Mouse (Mus musculus) CH12.LX (cell line): Measurements from ENCODE around the gene Nfx1. TPM values are rescaled to one million over a fixed set of nuclear protein-coding genes. Genes with fewer than 3 reads are reported as not detected.

Experiments used
- DNase-seq: peaks from one replicate; pipeline ENCODE4 v3.0.0-alpha.2; 2013; ENCODE audit errors: extremely low read depth
- H3K27ac ChIP-seq: 2 replicates; pipeline ENCODE4 v1.5.1; 2012; ENCODE audit warnings: low read depth, mild to moderate bottlenecking, control low read depth, moderate library complexity; ENCODE audit not compliant: insufficient read depth
- H3K27me3 ChIP-seq: replicated peaks from 2 replicates; pipeline ENCODE3; 2012; ENCODE audit warnings: inconsistent platforms
- H3K36me3 ChIP-seq, 2 experiments: replicated peaks in 1 of 2; 2 replicates each; pipeline versions ENCODE3 to v1.6.1; 2012; ENCODE audit warnings: inconsistent platforms in 1 of 2, low read length in 1 of 2, mild to moderate bottlenecking in 1 of 2, mixed read lengths in 1 of 2, moderate library complexity in 1 of 2; ENCODE audit not compliant: control insufficient read depth in 1 of 2, insufficient read depth in 1 of 2
- H3K4me1 ChIP-seq, 2 experiments: 2 replicates each; pipeline ENCODE4 v1.6.1; 2012; ENCODE audit warnings: inconsistent platforms in 1 of 2, moderate library complexity in 1 of 2; ENCODE audit not compliant: insufficient read depth in 2 of 2, control insufficient read depth in 1 of 2
- H3K4me2 ChIP-seq: 2 replicates; pipeline ENCODE4 v1.6.1; 2012; ENCODE audit warnings: low read depth, mild to moderate bottlenecking, control low read depth; ENCODE audit not compliant: poor library complexity, insufficient read depth, severe bottlenecking
- H3K4me3 ChIP-seq, 3 experiments: fragments of 150-350 bp in 1 of 3; sonication (generic) in 1 of 3; replicated peaks in 1 of 3; 2 replicates each; pipeline versions ENCODE3 to v1.5.1; 2011 to 2012; ENCODE audit warnings: low read depth in 2 of 3, low read length in 2 of 3, mild to moderate bottlenecking in 2 of 3, moderate library complexity in 2 of 3, control low read depth in 1 of 3, improper control_type of control experiment in 1 of 3, inconsistent platforms in 1 of 3, mixed read lengths in 1 of 3; ENCODE audit not compliant: poor library complexity in 1 of 3
- H3K79me2 ChIP-seq: replicated peaks from 2 replicates; pipeline ENCODE4 v1.6.1; 2012; ENCODE audit warnings: mild to moderate bottlenecking, moderate library complexity; ENCODE audit not compliant: control insufficient read depth, poor library complexity, insufficient read depth, severe bottlenecking; ENCODE audit errors: extremely low read depth
- H3K9ac ChIP-seq: 2 replicates; pipeline ENCODE4 v1.6.1; 2012; ENCODE audit warnings: low read depth, mild to moderate bottlenecking, control low read depth, moderate library complexity; ENCODE audit not compliant: insufficient read depth
- H3K9me3 ChIP-seq: replicated peaks from 2 replicates; pipeline ENCODE3; 2012; ENCODE audit warnings: low read length, inconsistent platforms, mixed read lengths
- CHD1 ChIP-seq: IDR thresholded peaks from 2 replicates; pipeline ENCODE4 v1.6.1; 2012; ENCODE audit warnings: low read depth, low read length, improper control_type of control experiment, inconsistent platforms
- CHD2 ChIP-seq: IDR thresholded peaks from 2 replicates; pipeline ENCODE4 v1.6.1; 2011; ENCODE audit warnings: low read length, improper control_type of control experiment
- CTCF ChIP-seq, 2 experiments: IDR thresholded peaks in 1 of 2; conservative IDR thresholded peaks in 1 of 2; 2 replicates each; pipeline ENCODE4 v1.5.1; 2011 to 2012; ENCODE audit warnings: low read depth in 2 of 2, low read length in 2 of 2, improper control_type of control experiment in 1 of 2, inconsistent platforms in 1 of 2, mild to moderate bottlenecking in 1 of 2, moderate library complexity in 1 of 2
- ELF1 ChIP-seq: IDR thresholded peaks from 2 replicates; pipeline ENCODE4 v1.6.1; 2014; ENCODE audit warnings: low read depth, mild to moderate bottlenecking, inconsistent platforms, low read length, improper control_type of control experiment
- EP300 ChIP-seq: IDR thresholded peaks from 2 replicates; pipeline ENCODE4 v1.6.1; 2011; ENCODE audit warnings: low read length, improper control_type of control experiment
- ETS1 ChIP-seq: conservative IDR thresholded peaks from 2 replicates; pipeline ENCODE4 v1.6.1; 2012; ENCODE audit warnings: low read depth, mild to moderate bottlenecking, inconsistent platforms, low read length, improper control_type of control experiment, moderate library complexity
- GABPA ChIP-seq: IDR thresholded peaks from 2 replicates; pipeline ENCODE4 v1.6.1; 2012; ENCODE audit warnings: low read depth, low read length, improper control_type of control experiment, inconsistent platforms; ENCODE audit not compliant: insufficient replicate concordance
- HCFC1 ChIP-seq: IDR thresholded peaks from 2 replicates; pipeline ENCODE4 v1.6.1; 2012; ENCODE audit warnings: low read depth, mild to moderate bottlenecking, inconsistent platforms, low read length, improper control_type of control experiment
- IRF4 ChIP-seq: IDR thresholded peaks from 2 replicates; pipeline ENCODE4 v1.6.1; 2014; ENCODE audit warnings: low read depth, mild to moderate bottlenecking, inconsistent platforms, low read length, improper control_type of control experiment
- JUND ChIP-seq: conservative IDR thresholded peaks from 2 replicates; pipeline ENCODE4 v1.6.1; 2011; ENCODE audit warnings: low read depth, low read length, improper control_type of control experiment
- KAT2A ChIP-seq: IDR thresholded peaks from 2 replicates; pipeline ENCODE4 v1.6.1; 2012; ENCODE audit warnings: low read length, improper control_type of control experiment, inconsistent platforms; ENCODE audit not compliant: insufficient replicate concordance
- MAX ChIP-seq: IDR thresholded peaks from 2 replicates; pipeline ENCODE4 v1.6.1; 2011; ENCODE audit warnings: low read length, improper control_type of control experiment
- MAZ ChIP-seq: IDR thresholded peaks from 2 replicates; pipeline ENCODE4 v1.6.1; 2012; ENCODE audit warnings: low read depth, mild to moderate bottlenecking, inconsistent platforms, low read length, improper control_type of control experiment, moderate library complexity
- MEF2A ChIP-seq: IDR thresholded peaks from 2 replicates; pipeline ENCODE4 v1.6.1; 2014; ENCODE audit warnings: low read depth, mild to moderate bottlenecking, inconsistent platforms, low read length, improper control_type of control experiment, borderline replicate concordance
- NELFE ChIP-seq: IDR thresholded peaks from 2 replicates; pipeline ENCODE4 v1.6.1; 2011; ENCODE audit warnings: low read depth, low read length, improper control_type of control experiment
- POLR2A ChIP-seq: IDR thresholded peaks from 2 replicates; pipeline ENCODE4 v1.6.1; 2011; ENCODE audit warnings: low read depth, mild to moderate bottlenecking, improper control_type of control experiment, low read length
- POLR2AphosphoS2 ChIP-seq: IDR thresholded peaks from 2 replicates; pipeline ENCODE4 v1.6.1; 2011; ENCODE audit warnings: low read depth, low read length, improper control_type of control experiment
- RAD21 ChIP-seq: IDR thresholded peaks from 2 replicates; pipeline ENCODE4 v1.6.1; 2011; ENCODE audit warnings: low read depth, mild to moderate bottlenecking, low read length, improper control_type of control experiment, moderate library complexity
- RCOR1 ChIP-seq: conservative IDR thresholded peaks from 2 replicates; pipeline ENCODE4 v1.6.1; 2012; ENCODE audit warnings: low read depth, mild to moderate bottlenecking, inconsistent platforms, low read length, improper control_type of control experiment
- SIN3A ChIP-seq: IDR thresholded peaks from 2 replicates; pipeline ENCODE4 v1.6.1; 2012; ENCODE audit warnings: low read length, improper control_type of control experiment, inconsistent platforms
- TBP ChIP-seq: conservative IDR thresholded peaks from 2 replicates; pipeline ENCODE4 v1.6.1; 2011; ENCODE audit warnings: low read depth, low read length, improper control_type of control experiment
- UBTF ChIP-seq: IDR thresholded peaks from 2 replicates; pipeline ENCODE4 v1.6.1; 2012; ENCODE audit warnings: low read depth, mild to moderate bottlenecking, inconsistent platforms, low read length, improper control_type of control experiment, moderate library complexity
- USF2 ChIP-seq: conservative IDR thresholded peaks from 2 replicates; pipeline ENCODE4 v1.6.1; 2011; ENCODE audit warnings: low read depth, low read length, improper control_type of control experiment
- ZC3H11A ChIP-seq: IDR thresholded peaks from 2 replicates; pipeline ENCODE4 v1.6.1; 2012; ENCODE audit warnings: low read depth, mild to moderate bottlenecking, inconsistent platforms, low read length, improper control_type of control experiment
- ZKSCAN1 ChIP-seq: IDR thresholded peaks from 2 replicates; pipeline ENCODE4 v1.6.1; 2012; ENCODE audit warnings: low read depth, inconsistent platforms, low read length, improper control_type of control experiment, borderline replicate concordance
- ZNF384 ChIP-seq: IDR thresholded peaks from 2 replicates; pipeline ENCODE4 v1.6.1; 2012; ENCODE audit warnings: low read depth, low read length, improper control_type of control experiment, inconsistent platforms
- dilution Hi-C: fragments of 300-500 bp; cut with MboI; formaldehyde crosslinking; loops from 2 replicates; pipeline ENCODE4 v1.14.3; 2020; ENCODE audit warnings: low sequenced_read_pairs; ENCODE audit not compliant: extremely low pct_unique_long_range_greater_than_20kb, extremely low pct_ligation_motif_present
- in situ Hi-C: fragments of 300-500 bp; cut with MboI; formaldehyde crosslinking; loops from 3 replicates; pipeline ENCODE4 v1.14.3; 2019; ENCODE audit warnings: low sequenced_read_pairs, low pct_ligation_motif_present, low pct_unique_long_range_greater_than_20kb, mixed read lengths
- polyA plus RNA-seq: library from polyadenylated mRNA; unstranded; fragments of >175 nt; gene quantifications from 2 replicates; pipeline ENCODE4 v1.2.1, GENCODE M21; 2012; ENCODE audit warnings: low read depth; ENCODE audit not compliant: insufficient read length
- total RNA-seq, 2 experiments: library from RNA; depleted of rRNA; stranded (reverse); fragments of 300-350 nt in 1 of 2; fragments of >200 nt in 1 of 2; gene quantifications; 2 replicates each; pipeline ENCODE4 v1.2.3; 2012 to 2014

Nfx1 gene
- total and polyA plus RNA-seq, 3 experiments = 55.5 to 89.8 (median 70.5) TPM

DNA sequence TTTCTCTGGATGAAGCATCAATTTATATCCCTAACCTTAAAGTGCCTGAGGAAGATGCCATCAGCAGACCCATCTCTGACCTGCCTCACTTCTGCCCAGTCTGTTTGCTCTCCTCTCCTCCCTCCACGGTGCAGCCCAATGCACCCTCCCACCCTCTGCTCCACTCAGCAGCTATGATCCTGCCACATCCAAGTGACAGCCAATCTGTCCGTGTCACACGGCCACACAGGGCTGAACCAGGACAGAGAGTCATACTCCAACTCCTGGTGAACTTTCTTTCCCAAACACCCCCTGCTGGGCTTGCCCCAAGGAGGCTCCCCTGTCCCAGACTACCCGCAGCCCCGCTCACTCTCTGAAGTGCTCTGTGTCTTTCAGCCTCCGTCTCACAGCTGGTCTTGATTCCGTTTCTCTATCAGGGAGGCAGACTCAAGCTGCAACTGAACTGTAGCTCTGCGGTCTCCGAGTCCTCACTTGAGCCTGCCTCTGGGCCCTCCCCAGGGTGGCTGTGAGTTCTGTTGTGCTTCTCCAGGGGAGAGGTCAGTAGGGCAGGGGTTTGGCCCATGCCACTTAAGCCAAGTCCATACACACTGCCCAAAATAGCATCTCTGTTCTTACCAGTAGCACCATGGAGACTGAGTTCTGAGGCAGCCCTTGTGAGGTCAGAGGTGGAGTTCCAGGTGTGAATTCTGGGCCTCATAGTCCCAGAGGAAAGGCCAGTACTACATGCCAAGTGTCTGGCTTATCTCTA, 77.0 kb downstream of the Nfx1 start, which contains the start of gene Aqp7:
Gene Aqp7, minus strand, starts transcription at position 616 of the 748 bp plus-strand sequence.
- DNase-seq = no peak
- H3K4me3 ChIP-seq = no peak within 1 kb of the TSS
- no peak within 1 kb of the TSS for H3K4me2 ChIP-seq
- no peak within 1 kb of the TSS for H3K27ac ChIP-seq
- H3K27me3 ChIP-seq = peaks cover 36% of the 10 kb centered on the region
- TF ChIP-seq KAT2A (no peak), ZC3H11A (no peak), TBP (no peak), RAD21 (no peak), GABPA (no peak), USF2 (no peak), MAX (no peak), ETS1 (no peak), ZNF384 (no peak), MAZ (no peak), IRF4 (no peak), CTCF (conservative IDR thresholded peaks at IDR 0.05 in 1 of 2, IDR thresholded peaks at IDR 0.05 in 1 of 2; ENCODE audit: low read depth in 2 of 2, low read length in 2 of 2) (no peak), CHD1 (no peak), NELFE (no peak), RCOR1 (no peak)
- H3K79me2 ChIP-seq = no peaks in the 10 kb centered on the region
- no peaks in the 10 kb centered on the region for H3K9me3 ChIP-seq
- H3K4me1 ChIP-seq = peaks cover 0 to 7% of the 10 kb centered on the region in 2 experiments; a peak in 2 of 4 replicates
- H3K9ac ChIP-seq = no peak within 1 kb of the TSS
- no peaks in the 10 kb centered on the region for H3K36me3 ChIP-seq
- dilution Hi-C loops = no loop called here
- in situ Hi-C loops = no loop called here

DNA sequence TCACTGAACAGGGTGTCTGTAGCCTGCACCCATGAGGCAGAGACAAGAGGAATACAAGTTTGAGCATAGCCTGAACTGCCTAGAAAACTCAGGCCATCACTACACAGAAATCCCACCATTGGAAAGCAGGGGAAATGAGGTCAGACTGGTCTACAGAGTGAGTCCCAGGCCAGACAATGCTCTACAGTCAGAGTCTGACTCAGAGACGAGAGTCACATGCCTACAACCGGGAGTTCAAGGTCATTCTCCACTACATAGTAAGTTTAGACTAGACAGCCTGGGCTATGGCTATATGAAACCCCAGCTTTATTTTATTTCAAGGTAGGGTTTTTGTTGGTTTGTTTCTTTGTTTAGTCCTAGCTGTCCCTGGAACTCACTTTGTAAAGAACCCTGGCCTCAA, 78.2 kb downstream of the Nfx1 start:
- Histone ChIP-seq H3K4me2 (no peak overlapping the region), H3K4me1 (peaks cover 0 to 7% of the 10 kb centered on the region in 2 experiments; a peak in 2 of 4 replicates), H3K27me3 (peaks cover 30% of the 10 kb centered on the region), H3K9me3 (no peaks in the 10 kb centered on the region), H3K36me3 (no peaks in the 10 kb centered on the region), H3K9ac (no peak overlapping the region), H3K79me2 (no peaks in the 10 kb centered on the region), H3K27ac (no peak overlapping the region), H3K4me3 (no peak overlapping the region)
- no peak for DNase-seq
- in situ Hi-C loops = no loop called here
- dilution Hi-C loops = no loop called here
- TF ChIP-seq NELFE (no peak), POLR2A (no peak), CHD2 (no peak), UBTF (no peak), ZKSCAN1 (no peak), MEF2A (no peak), JUND (no peak), HCFC1 (no peak), ELF1 (no peak), SIN3A (no peak), CTCF (conservative IDR thresholded peaks at IDR 0.05 in 1 of 2, IDR thresholded peaks at IDR 0.05 in 1 of 2; ENCODE audit: low read depth in 2 of 2, low read length in 2 of 2) (no peak), EP300 (no peak), ETS1 (no peak), POLR2AphosphoS2 (no peak)
